Mouse (Mus musculus) layer of hippocampus, adult 9-10 months (tissue): ENCODE data around the gene Lrrc71.

Experiments used
- DNase-seq: peaks from one replicate; pipeline ENCODE4 v3.0.0; 2022; ENCODE audit warnings: low spot score

Lrrc71 gene

DNA sequence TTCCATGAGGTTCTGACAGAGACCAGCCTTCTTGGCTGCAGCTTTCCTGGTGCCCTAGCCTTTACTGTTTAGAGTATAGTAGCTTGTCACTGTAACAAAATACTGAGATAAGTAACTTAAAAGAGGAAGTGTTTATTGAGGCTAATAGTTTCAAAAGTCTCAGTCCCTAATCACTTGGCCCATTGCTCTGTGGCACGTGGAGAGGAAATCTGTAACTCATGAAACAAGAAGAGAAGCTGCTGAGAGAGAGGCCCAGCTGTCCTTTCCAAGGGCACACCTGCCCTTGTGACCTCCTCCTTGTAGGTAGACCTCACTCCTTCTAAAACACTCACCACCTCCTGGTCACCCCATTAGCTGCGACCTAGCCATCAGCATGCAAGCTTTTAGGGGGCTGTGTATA, 29.9 kb downstream of the Lrrc71 start:
- no peak for DNase-seq
